Comparison of ENCODE assay signal across 22 mouse cellular contexts in the genomic region with DNA sequence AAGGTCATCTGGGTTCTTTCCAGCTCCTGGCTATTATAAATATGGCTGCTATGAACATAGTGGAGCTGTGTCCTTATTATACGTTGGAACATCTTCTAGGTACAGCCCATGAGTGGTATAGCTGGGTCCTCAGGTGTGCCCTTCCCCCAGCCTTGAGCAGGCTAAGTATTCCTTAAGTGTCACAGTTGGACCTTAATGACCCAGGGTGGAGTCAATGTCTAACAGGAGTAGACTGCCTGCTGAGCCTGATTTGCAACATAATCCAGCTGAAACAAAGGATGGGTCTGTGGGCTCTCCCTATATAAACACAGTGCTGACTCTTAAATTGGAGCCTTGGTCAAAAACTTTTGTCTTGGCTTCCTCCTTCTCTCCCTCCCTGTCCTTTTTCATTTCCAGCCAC.
"Had no signal": no experiment of that assay in that cellular context is flagged by ENCODE, and none has a peak within 500 bp of the region (broad histone marks: within the 10 kb centered on the region; RNA-seq: fewer than 3 reads in every experiment).

No protein-coding gene starts in this region.

- H3K9me3 ChIP-seq: kidney, embryonic 15.5 days; lung, embryonic 15.5 days; midbrain, embryonic 10.5 days; midbrain, embryonic 13.5 days; stomach, embryonic 15.5 days had no signal

- H3K36me3 ChIP-seq: kidney, embryonic 15.5 days; lung, embryonic 15.5 days; midbrain, embryonic 10.5 days; midbrain, embryonic 13.5 days; neural tube, embryonic 13.5 days; stomach, embryonic 15.5 days had no signal

- H3K27me3 ChIP-seq: kidney, embryonic 15.5 days; lung, embryonic 15.5 days; midbrain, embryonic 13.5 days; neural tube, embryonic 13.5 days; stomach, embryonic 15.5 days had no signal

- H3K4me2 ChIP-seq: kidney, embryonic 15.5 days; liver, embryonic 11.5 days; lung, embryonic 15.5 days; midbrain, embryonic 13.5 days; neural tube, embryonic 13.5 days; stomach, embryonic 15.5 days had no signal

- H3K4me3 ChIP-seq: kidney, embryonic 15.5 days; left cerebral cortex, adult 2 months; lung, embryonic 15.5 days; megakaryocyte, embryonic 14.5 days; midbrain, embryonic 10.5 days; midbrain, embryonic 13.5 days; myocyte; neural tube, embryonic 13.5 days; stomach, embryonic 15.5 days had no signal

- ATAC-seq: midbrain, embryonic 13.5 days; midbrain, embryonic 16.5 days had no signal

- H3K27ac ChIP-seq: kidney, embryonic 15.5 days; left cerebral cortex, adult 2 months; liver, embryonic 14.5 days; lung, embryonic 15.5 days; midbrain, embryonic 10.5 days; midbrain, embryonic 13.5 days; neural tube, embryonic 13.5 days; stomach, embryonic 15.5 days had no signal

- H3K4me1 ChIP-seq: kidney, embryonic 15.5 days; lung, embryonic 15.5 days; megakaryocyte, embryonic 14.5 days; midbrain, embryonic 10.5 days; midbrain, embryonic 13.5 days; neural tube, embryonic 13.5 days had no signal

- DNase-seq: kidney, postnatal 10 days; kidney, postnatal 36 days; layer of hippocampus, postnatal 36 days; lung, adult 18-20 months; lung, postnatal 10 days; lung, postnatal 36 days; retina, postnatal 1 day; right cerebral cortex, postnatal 25 days; spleen, adult 18-20 months; thymus, postnatal 25 days had no signal

- H3K9ac ChIP-seq: kidney, embryonic 15.5 days; liver, embryonic 14.5 days; lung, embryonic 15.5 days; midbrain, embryonic 13.5 days; neural tube, embryonic 13.5 days; stomach, embryonic 15.5 days had no signal
